Mouse (Mus musculus) ES-E14 (cell line): ENCODE results near the gene Rhbdf1. TPM values are rescaled to one million over a fixed set of nuclear protein-coding genes. Genes with fewer than 3 reads are reported as not detected.

Experiments used
- DNase-seq: peaks from one replicate; pipeline ENCODE4 v3.0.0-alpha.2; 2013; ENCODE audit warnings: low read depth, low spot score
- H3K27ac ChIP-seq: 2 replicates; pipeline ENCODE4 v1.5.1; 2012; ENCODE audit warnings: low read depth, mild to moderate bottlenecking, low read length, moderate library complexity, mixed read lengths; ENCODE audit not compliant: poor library complexity, insufficient read depth, severe bottlenecking
- H3K36me3 ChIP-seq: 2 replicates; pipeline ENCODE4 v1.6.1; 2012; ENCODE audit warnings: mild to moderate bottlenecking, low read length, moderate library complexity, mixed read lengths; ENCODE audit not compliant: control insufficient read depth, poor library complexity, insufficient read depth, severe bottlenecking
- H3K4me1 ChIP-seq, 2 experiments: fragments of 150-350 bp in 1 of 2; sonication (generic) in 1 of 2; 2 replicates each; pipeline ENCODE4 v1.6.1; 2012; ENCODE audit warnings: low read length in 2 of 2, mild to moderate bottlenecking in 1 of 2, mixed read lengths in 1 of 2; ENCODE audit not compliant: control insufficient read depth in 2 of 2, insufficient read depth in 2 of 2, poor library complexity in 1 of 2
- H3K4me3 ChIP-seq, 2 experiments: fragments of 150-350 bp in 1 of 2; sonication (generic) in 1 of 2; 2 replicates each; pipeline ENCODE4 v1.5.1; 2012; ENCODE audit warnings: low read length in 2 of 2, low read depth in 1 of 2, mild to moderate bottlenecking in 1 of 2, mixed read lengths in 1 of 2; ENCODE audit not compliant: insufficient read depth in 1 of 2, poor library complexity in 1 of 2, severe bottlenecking in 1 of 2
- H3K9ac ChIP-seq: 2 replicates; pipeline ENCODE4 v1.6.1; 2012; ENCODE audit warnings: low read depth, mild to moderate bottlenecking, low read length, mixed read lengths; ENCODE audit not compliant: poor library complexity, insufficient read depth, severe bottlenecking
- H3K9me3 ChIP-seq: fragments of 150-350 bp; sonication (generic); 2 replicates; pipeline ENCODE4 v1.6.1; 2012; ENCODE audit warnings: low read depth, mild to moderate bottlenecking, low read length; ENCODE audit not compliant: control insufficient read depth, insufficient read depth
- CHD2 ChIP-seq: IDR thresholded peaks from 2 replicates; pipeline ENCODE4 v1.6.1; 2014; ENCODE audit warnings: mild to moderate bottlenecking, low read depth, low read length, inconsistent platforms
- HCFC1 ChIP-seq: IDR thresholded peaks from 2 replicates; pipeline ENCODE4 v1.6.1; 2012; ENCODE audit warnings: low read length, inconsistent platforms, borderline replicate concordance; ENCODE audit not compliant: insufficient read depth
- MAFK ChIP-seq: IDR thresholded peaks from 2 replicates; pipeline ENCODE4 v1.6.1; 2014; ENCODE audit warnings: mild to moderate bottlenecking, low read depth, low read length, inconsistent platforms; ENCODE audit not compliant: insufficient read depth
- ZC3H11A ChIP-seq: IDR thresholded peaks from 2 replicates; pipeline ENCODE4 v1.6.1; 2012; ENCODE audit warnings: low read depth, mild to moderate bottlenecking, inconsistent platforms, low read length, borderline replicate concordance
- ZNF384 ChIP-seq: IDR thresholded peaks from 2 replicates; pipeline ENCODE4 v1.6.1; 2012; ENCODE audit warnings: low read depth, low read length, inconsistent platforms
- in situ Hi-C, 2 experiments: fragments of 600-800 bp; cut with MboI; formaldehyde crosslinking; loops; one replicate each; pipeline ENCODE4 v1.15.1; 2025; ENCODE audit warnings: low sequenced_read_pairs in 2 of 2, inconsistent platforms in 1 of 2; ENCODE audit not compliant: unreplicated experiment in 2 of 2
- total RNA-seq: library from RNA; depleted of rRNA; stranded (reverse); fragments of 300-350 nt; gene quantifications from 2 replicates; pipeline ENCODE4 v1.2.3, GENCODE M21; 2012

Gene Rhbdf1
- total RNA-seq, 1 experiment, result 24.8 TPM

DNA sequence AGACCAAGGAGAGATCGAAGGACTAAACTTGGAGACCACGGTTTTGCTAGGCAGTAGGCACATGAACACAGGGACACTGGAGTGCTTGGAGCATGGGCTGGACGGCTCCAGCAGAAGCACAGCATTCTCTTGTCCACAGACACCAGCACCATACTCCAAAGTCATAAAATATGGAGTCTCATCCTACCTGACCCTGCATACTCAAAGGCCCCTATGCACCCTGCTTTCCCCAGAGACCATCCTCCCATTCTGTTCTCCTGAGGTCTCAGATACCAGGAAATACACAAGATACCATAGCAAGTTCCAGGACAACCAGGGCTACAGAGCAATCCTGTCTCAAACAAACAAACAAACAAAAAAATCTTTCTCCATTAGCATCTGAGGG lies 15.3 kb upstream of the Rhbdf1 start:
- TF ChIP-seq CHD2 (no peak), ZNF384 (no peak), ZC3H11A (no peak), MAFK (no peak), HCFC1 (no peak)
- Histone ChIP-seq H3K4me3 (no peak overlapping the region), H3K9ac (no peak overlapping the region), H3K27ac (no peak overlapping the region), H3K4me1 (no peaks in the 10 kb centered on the region), H3K36me3 (peaks cover 22% of the 10 kb centered on the region), H3K9me3 (no peaks in the 10 kb centered on the region)
- in situ Hi-C loops, result no loop called here
- DNase-seq, result no peak

DNA sequence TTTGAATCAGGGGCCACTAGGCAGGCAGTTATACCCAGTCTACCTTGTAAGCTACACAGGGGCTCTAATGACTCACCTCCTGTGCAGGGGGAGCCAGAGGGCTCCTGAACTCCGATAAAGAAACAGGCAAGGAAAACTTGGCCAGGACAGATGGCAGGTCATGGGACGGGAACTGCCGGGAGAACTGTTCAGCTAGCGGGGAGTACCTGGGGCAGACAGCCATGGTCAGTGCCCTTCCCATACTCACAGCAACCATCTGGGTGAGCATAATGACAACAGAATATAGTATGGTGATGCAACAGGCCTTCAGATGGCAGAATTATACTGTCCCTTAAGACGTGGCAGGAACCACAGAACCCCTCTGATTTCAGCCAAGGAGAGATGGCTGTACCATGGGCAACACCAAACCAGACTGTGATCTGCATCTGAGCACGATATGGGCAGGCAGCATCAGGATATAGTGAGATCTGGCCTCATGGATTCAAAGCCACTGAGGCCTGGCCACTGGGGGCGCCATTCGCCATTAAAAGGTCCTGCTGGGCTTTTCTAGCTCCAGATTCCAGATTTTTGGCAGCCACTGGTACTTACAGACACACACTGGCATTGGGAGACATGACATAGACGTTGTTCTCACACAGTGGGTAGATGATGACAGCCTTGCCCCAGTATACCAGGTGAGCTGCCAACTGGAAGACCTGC lies 14.8 kb upstream of the Rhbdf1 start:
- TF ChIP-seq CHD2 (no peak), ZC3H11A (no peak), HCFC1 (no peak), ZNF384 (no peak), MAFK (no peak)
- no peaks in the 10 kb centered on the region for H3K4me1 ChIP-seq
- no peak overlapping the region for H3K9ac ChIP-seq
- peaks cover 26% of the 10 kb centered on the region for H3K36me3 ChIP-seq
- DNase-seq, result no peak
- H3K4me3 ChIP-seq, result no peak overlapping the region
- in situ Hi-C loops, result no loop called here
- no peaks in the 10 kb centered on the region for H3K9me3 ChIP-seq
- no peak overlapping the region for H3K27ac ChIP-seq

DNA sequence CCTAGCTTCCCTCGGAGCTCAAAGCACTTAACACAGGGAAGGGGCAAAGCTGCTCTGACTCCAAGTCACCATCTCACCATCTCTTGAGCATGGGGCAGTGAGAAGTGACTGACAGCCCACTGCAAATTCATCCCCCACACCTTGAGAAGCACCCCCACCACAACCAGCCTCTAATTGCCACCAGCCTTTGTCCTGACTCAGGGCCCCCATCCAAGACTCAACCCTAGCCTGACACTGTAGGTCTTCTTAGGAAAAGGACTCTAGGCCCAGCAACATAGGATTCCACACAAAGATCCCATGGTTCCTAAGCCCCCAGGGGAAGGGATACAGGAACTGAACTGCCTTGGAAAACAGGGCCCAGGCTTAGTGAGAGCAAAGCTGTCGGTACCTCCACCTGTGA lies 14.0 kb upstream of the Rhbdf1 start:
- no peak overlapping the region for H3K4me3 ChIP-seq
- no peaks in the 10 kb centered on the region for H3K9me3 ChIP-seq
- peaks cover 33% of the 10 kb centered on the region for H3K36me3 ChIP-seq
- in situ Hi-C loops, result no loop called here
- no peak for TF ChIP-seq HCFC1
- no peak for TF ChIP-seq CHD2
- TF ChIP-seq ZC3H11A, result no peak
- no peak for TF ChIP-seq MAFK
- no peak for TF ChIP-seq ZNF384
- no peak for DNase-seq
- H3K27ac ChIP-seq, result no peak overlapping the region
- H3K9ac ChIP-seq, result no peak overlapping the region
- H3K4me1 ChIP-seq, result no peaks in the 10 kb centered on the region

DNA sequence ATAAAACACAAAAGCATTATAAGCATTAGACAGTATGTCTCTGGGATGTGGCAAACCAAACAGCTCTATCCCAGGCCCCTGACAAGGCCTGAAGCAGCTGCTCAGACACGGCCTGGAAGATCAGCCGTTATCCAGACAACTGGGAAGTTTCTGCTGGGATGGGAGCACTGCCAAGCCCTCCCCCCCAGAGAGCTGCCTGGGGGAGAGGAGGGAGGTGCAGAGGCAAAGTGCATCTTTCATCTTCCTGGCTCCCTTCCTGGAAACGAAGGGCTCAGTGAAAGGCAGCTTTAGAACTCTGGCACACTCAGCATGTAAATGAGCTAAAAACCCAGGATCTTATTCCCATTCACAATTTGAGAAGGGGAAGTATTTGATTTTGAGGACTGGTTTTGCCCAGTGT lies 13.5 kb upstream of the Rhbdf1 start:
- H3K4me1 ChIP-seq, result no peaks in the 10 kb centered on the region
- H3K27ac ChIP-seq, result no peak overlapping the region
- TF ChIP-seq MAFK (no peak), ZNF384 (no peak), CHD2 (no peak), ZC3H11A (no peak)
- in situ Hi-C loops, result no loop called here
- H3K9me3 ChIP-seq, result no peaks in the 10 kb centered on the region
- no peak for DNase-seq
- no peak overlapping the region for H3K4me3 ChIP-seq
- H3K9ac ChIP-seq, result no peak overlapping the region
- H3K36me3 ChIP-seq, result peaks cover 33% of the 10 kb centered on the region
